ENCODE assay signal across 8 mouse cellular contexts in genomic region chr1:167888816-167889215, GRCm38 (mm10).
DNase-seq lines count a peak whose midpoint lies in the region; ATAC-seq and TF ChIP-seq lines count a peak whose summit lies in the region.

No protein-coding gene starts in this region.

- no peaks in the 10 kb centered on the region for H3K36me3 ChIP-seq in kidney, embryonic 15.5 days
- H3K36me3 ChIP-seq in limb, embryonic 10.5 days: no peaks in the 10 kb centered on the region
- no peaks in the 10 kb centered on the region for H3K36me3 ChIP-seq in neural tube, embryonic 13.5 days
- no peaks in the 10 kb centered on the region for H3K36me3 ChIP-seq in thymus, adult 2 months (ENCODE audit: control insufficient read depth, insufficient read depth, low read length)

- no peaks in the 10 kb centered on the region for H3K9me3 ChIP-seq in kidney, embryonic 15.5 days (replicated peaks)
- no peaks in the 10 kb centered on the region for H3K9me3 ChIP-seq in limb, embryonic 10.5 days (replicated peaks)
- H3K9me3 ChIP-seq in neural tube, embryonic 13.5 days: no peaks in the 10 kb centered on the region

- peak overlapping the region; percentile 48 for H3K4me2 ChIP-seq in kidney, embryonic 15.5 days
- peak overlapping the region; percentile 36 for H3K4me2 ChIP-seq in neural tube, embryonic 13.5 days

- TF ChIP-seq CTCF in embryonic fibroblast, embryonic 13.5 days (IDR thresholded peaks at IDR 0.05; ENCODE audit: borderline replicate concordance, insufficient read depth, low read length): 0 out of 2 replicates have a peak, but pooled peaks have one; percentile 3
- TF ChIP-seq CTCF in thymus, adult 2 months (IDR thresholded peaks at IDR 0.05; ENCODE audit: borderline replicate concordance, control insufficient read depth, extremely low read depth, insufficient read depth, low read length, poor library complexity): no peak

- no peak for DNase-seq in kidney, postnatal 25 days
- peak; percentile 59 for DNase-seq in limb, embryonic 10.5 days (ENCODE audit: low spot score)
- no peak for DNase-seq in urinary bladder, postnatal 36 days (ENCODE audit: low spot score in 2 of 2)
- no peak for DNase-seq in adrenal gland, adult 8-10 months
- no peak for DNase-seq in thymus, adult 2 months

- H3K27me3 ChIP-seq in kidney, embryonic 15.5 days: peaks cover 19% of the 10 kb centered on the region
- H3K27me3 ChIP-seq in limb, embryonic 10.5 days (ENCODE audit: low read depth, poor library complexity, severe bottlenecking): peaks cover 31% of the 10 kb centered on the region
- H3K27me3 ChIP-seq in neural tube, embryonic 13.5 days: peaks cover 10% of the 10 kb centered on the region; the same call in 1 of the 2 replicates
- no peaks in the 10 kb centered on the region for H3K27me3 ChIP-seq in thymus, adult 2 months (ENCODE audit: control insufficient read depth, insufficient read depth, low read length)

- H3K27ac ChIP-seq in kidney, embryonic 15.5 days: no peak overlapping the region
- no peak overlapping the region for H3K27ac ChIP-seq in embryonic fibroblast, embryonic 13.5 days (ENCODE audit: insufficient read depth, low read length)
- peak overlapping the region; percentile 47; the same call in 1 of the 2 replicates for H3K27ac ChIP-seq in limb, embryonic 10.5 days
- H3K27ac ChIP-seq in neural tube, embryonic 13.5 days (replicated peaks): no peak overlapping the region
- no peak overlapping the region for H3K27ac ChIP-seq in thymus, adult 2 months (ENCODE audit: control insufficient read depth, insufficient read depth, low read length)

- 25% methylated on average over 9 of the region's 9 CpGs for WGBS in kidney, embryonic 15.5 days
- 12% methylated on average over 9 of the region's 9 CpGs for WGBS in limb, embryonic 10.5 days
- 34% methylated on average over 9 of the region's 9 CpGs for WGBS in neural tube, embryonic 13.5 days
- WGBS in thymus, adult 2 months: 24% methylated on average over 9 of the region's 9 CpGs

- 0 out of 2 replicates have a peak, but pooled peaks have one; percentile 46 for ATAC-seq in kidney, embryonic 15.5 days (replicated peaks; ENCODE audit: low FRiP score)
- no peak for ATAC-seq in neural tube, embryonic 13.5 days (ENCODE audit: low read depth)

- no peaks in the 10 kb centered on the region for H3K4me1 ChIP-seq in kidney, embryonic 15.5 days
- no peaks in the 10 kb centered on the region for H3K4me1 ChIP-seq in embryonic fibroblast, embryonic 13.5 days (ENCODE audit: control insufficient read depth, insufficient read depth, low read length)
- peaks cover 14% of the 10 kb centered on the region for H3K4me1 ChIP-seq in limb, embryonic 10.5 days
- H3K4me1 ChIP-seq in neural tube, embryonic 13.5 days (replicated peaks): peaks cover 9% of the 10 kb centered on the region; the same call in 1 of the 2 replicates
- H3K4me1 ChIP-seq in thymus, adult 2 months (replicated peaks; ENCODE audit: control insufficient read depth, insufficient read depth, low read length): no peaks in the 10 kb centered on the region

- H3K4me3 ChIP-seq in kidney, embryonic 15.5 days (replicated peaks): peak overlapping the region; percentile 23
- no peak overlapping the region for H3K4me3 ChIP-seq in embryonic fibroblast, embryonic 13.5 days (ENCODE audit: insufficient read depth, low read length)
- H3K4me3 ChIP-seq in limb, embryonic 10.5 days: peak overlapping the region; percentile 43
- H3K4me3 ChIP-seq in neural tube, embryonic 13.5 days: no peak overlapping the region
- H3K4me3 ChIP-seq in thymus, adult 2 months (ENCODE audit: control insufficient read depth, insufficient read depth, low read length): no peak overlapping the region

- H3K9ac ChIP-seq in kidney, embryonic 15.5 days: no peak overlapping the region
- no peak overlapping the region for H3K9ac ChIP-seq in neural tube, embryonic 13.5 days

- TF ChIP-seq POLR2A in embryonic fibroblast, embryonic 13.5 days (IDR thresholded peaks at IDR 0.05; ENCODE audit: low read depth, low read length): no peak
- no peak for TF ChIP-seq POLR2A in thymus, adult 2 months (IDR thresholded peaks at IDR 0.05; ENCODE audit: control insufficient read depth, extremely low read depth, insufficient read depth, low read length, poor library complexity)

Comparison
In these comparisons a context has a peak if more than half of its experiments do, and no peak if none do; other contexts are left out.
1. H3K4me3 ChIP-seq: peak in kidney, embryonic 15.5 days (single experiment) and limb, embryonic 10.5 days (single experiment); none in embryonic fibroblast, embryonic 13.5 days (single experiment), neural tube, embryonic 13.5 days (single experiment) and thymus, adult 2 months (single experiment).